Mouse (Mus musculus) small intestine, adult 2 months (tissue): ENCODE measurements around the gene Orai2.

ENCODE experiments used
- CTCF ChIP-seq: fragments of 200-500 bp; IDR thresholded peaks from 2 replicates; pipeline ENCODE4 v1.5.1; 2012; ENCODE audit warnings: low read depth, mild to moderate bottlenecking, control low read depth, inconsistent platforms, low read length, moderate library complexity, mixed read lengths; ENCODE audit not compliant: insufficient replicate concordance, insufficient read length; ENCODE audit errors: extremely low read depth
- POLR2A ChIP-seq: fragments of 200-500 bp; IDR thresholded peaks from 2 replicates; pipeline ENCODE4 v1.6.1; 2012; ENCODE audit warnings: low read depth, mild to moderate bottlenecking, control low read depth, inconsistent platforms, low read length, moderate library complexity

DNA sequence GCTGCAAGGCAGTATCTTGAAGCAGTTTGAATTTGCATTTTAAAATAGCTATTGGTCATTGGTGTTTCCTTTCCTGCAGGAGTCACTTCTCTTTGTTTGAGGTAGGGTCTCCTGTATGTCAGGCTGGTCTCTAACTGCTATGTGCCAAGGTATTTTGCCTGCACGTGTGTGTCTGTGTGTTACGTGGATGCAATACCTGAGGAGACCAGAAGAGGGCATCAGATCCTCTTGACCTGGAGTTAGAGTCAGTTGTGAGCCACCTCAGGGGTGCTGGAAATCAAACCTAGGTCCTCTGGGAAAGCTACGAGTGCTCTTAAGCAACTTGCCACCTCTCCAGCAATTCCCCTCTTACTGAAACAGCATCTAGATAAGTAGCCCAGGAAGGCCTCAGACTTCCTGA is 44.7 kb upstream of the Orai2 start:
- TF ChIP-seq CTCF, result peak; percentile 25; the same call in 1 of the 2 replicates
- no peak for TF ChIP-seq POLR2A
